Mouse (Mus musculus): ENCODE data around the gene Gm10271.

- no peak for TF ChIP-seq POLR2A (IDR thresholded peaks at IDR 0.05; ENCODE audit: control insufficient read depth, low read depth, low read length)
- TF ChIP-seq CTCF (IDR thresholded peaks at IDR 0.05; ENCODE audit: control insufficient read depth, insufficient read depth, insufficient replicate concordance, low read depth, low read length), result no peak
Observed at GRCm38 (mm10) chr10:116922161-116922560, 50.2 kb downstream of the Gm10271 start.
